Mouse (Mus musculus): Measurements from ENCODE around the gene Rhox4e. TPM values are rescaled to one million over a fixed set of nuclear protein-coding genes. Genes with fewer than 3 reads are reported as not detected.
"Not testable (repeated sequence)": the region's sequence is repeated elsewhere in the genome, so short reads cannot be mapped to it uniquely, and the experiment has no call there.

Rhox4e gene
- not detected in 2 replicates for polyA plus RNA-seq (2012; rRNA removed)

- H3K4me3 ChIP-seq (replicated peaks; ENCODE audit: insufficient read depth, low read depth, low read length); H3K4me1 ChIP-seq (ENCODE audit: control insufficient read depth, insufficient read depth, low read length); DNase-seq; H3K27me3 ChIP-seq (ENCODE audit: control insufficient read depth, insufficient read depth, low read length); H3K27ac ChIP-seq (ENCODE audit: insufficient read depth, low read length): not testable (repeated sequence)
- 95% methylated on average over 10 of the region's 18 CpGs for WGBS
Measured at GRCm38 (mm10) chrX:37557112-37557511, at the start of gene Rhox4e. TSS of gene Rhox4e (plus strand) at chrX:37557412.

- DNase-seq; H3K4me3 ChIP-seq (replicated peaks; ENCODE audit: insufficient read depth, low read depth, low read length); H3K27ac ChIP-seq (ENCODE audit: insufficient read depth, low read length); H3K4me1 ChIP-seq (ENCODE audit: control insufficient read depth, insufficient read depth, low read length); H3K27me3 ChIP-seq (ENCODE audit: control insufficient read depth, insufficient read depth, low read length): not testable (repeated sequence)
- WGBS, result 91% methylated on average over 17 of the region's 18 CpGs
Measured at GRCm38 (mm10) chrX:37514059-37514458, 43.2 kb upstream of the Rhox4e start, which contains the start of gene Rhox4d. TSS of gene Rhox4d (plus strand) at chrX:37514359.

- DNase-seq; H3K4me3 ChIP-seq (replicated peaks; ENCODE audit: insufficient read depth, low read depth, low read length); H3K4me1 ChIP-seq (ENCODE audit: control insufficient read depth, insufficient read depth, low read length); H3K27me3 ChIP-seq (ENCODE audit: control insufficient read depth, insufficient read depth, low read length); H3K27ac ChIP-seq (ENCODE audit: insufficient read depth, low read length): not testable (repeated sequence)
- 88% methylated on average over 2 of the region's 8 CpGs for WGBS
Measured at GRCm38 (mm10) chrX:37530152-37530551, 27.1 kb upstream of the Rhox4e start, which contains the start of gene Rhox2e. TSS of gene Rhox2e (plus strand) at chrX:37530452.

- WGBS, result no CpG with 5 or more reads among the region's 4 CpGs
- not testable (repeated sequence) for H3K4me1 ChIP-seq (ENCODE audit: control insufficient read depth, insufficient read depth, low read length)
Measured at GRCm38 (mm10) chrX:37541719-37542118, 15.5 kb upstream of the Rhox4e start, which contains the start of gene Rhox3e. TSS of gene Rhox3e (plus strand) at chrX:37542019.

GRCm38 (mm10) chrX:37571105-37571504 lies 13.9 kb downstream of the Rhox4e start, which contains the start of gene Rhox2f:
TSS of gene Rhox2f (plus strand) at chrX:37571405.
- H3K4me3 ChIP-seq (replicated peaks; ENCODE audit: insufficient read depth, low read depth, low read length); H3K27me3 ChIP-seq (ENCODE audit: control insufficient read depth, insufficient read depth, low read length); H3K4me1 ChIP-seq (ENCODE audit: control insufficient read depth, insufficient read depth, low read length); H3K27ac ChIP-seq (ENCODE audit: insufficient read depth, low read length); DNase-seq: not testable (repeated sequence)
- 97% methylated on average over 8 of the region's 8 CpGs for WGBS

More at GRCm38 (mm10) chrX:37541719-37542118, 15.5 kb upstream of the Rhox4e start, which contains the start of gene Rhox3e:
- not testable (repeated sequence) for H3K27ac ChIP-seq (ENCODE audit: insufficient read depth, low read length); H3K27me3 ChIP-seq (ENCODE audit: control insufficient read depth, insufficient read depth, low read length); DNase-seq; H3K4me3 ChIP-seq (replicated peaks; ENCODE audit: insufficient read depth, low read depth, low read length)

- WGBS, result 19% methylated on average over 2 of the region's 2 CpGs
- H3K27me3 ChIP-seq (ENCODE audit: control insufficient read depth, insufficient read depth, low read length); H3K27ac ChIP-seq (ENCODE audit: insufficient read depth, low read length); H3K4me3 ChIP-seq (replicated peaks; ENCODE audit: insufficient read depth, low read depth, low read length); DNase-seq; H3K4me1 ChIP-seq (ENCODE audit: control insufficient read depth, insufficient read depth, low read length): not testable (repeated sequence)
Measured at GRCm38 (mm10) chrX:37572638-37573037, 15.4 kb downstream of the Rhox4e start.

- not testable (repeated sequence) for H3K27ac ChIP-seq (ENCODE audit: insufficient read depth, low read length); H3K27me3 ChIP-seq (ENCODE audit: control insufficient read depth, insufficient read depth, low read length); H3K4me3 ChIP-seq (replicated peaks; ENCODE audit: insufficient read depth, low read depth, low read length); DNase-seq; H3K4me1 ChIP-seq (ENCODE audit: control insufficient read depth, insufficient read depth, low read length)
Measured at GRCm38 (mm10) chrX:37580692-37581091, 23.5 kb downstream of the Rhox4e start, which contains the start of gene Rhox3f. TSS of gene Rhox3f (plus strand) at chrX:37580992.

GRCm38 (mm10) chrX:37607604-37608003 lies 50.4 kb downstream of the Rhox4e start, which contains the start of gene Rhox4f:
TSS of gene Rhox4f (minus strand) at chrX:37607704.
- H3K4me3 ChIP-seq (replicated peaks; ENCODE audit: insufficient read depth, low read depth, low read length); DNase-seq; H3K27me3 ChIP-seq (ENCODE audit: control insufficient read depth, insufficient read depth, low read length); H3K4me1 ChIP-seq (ENCODE audit: control insufficient read depth, insufficient read depth, low read length); H3K27ac ChIP-seq (ENCODE audit: insufficient read depth, low read length): not testable (repeated sequence)
- WGBS, result 94% methylated on average over 19 of the region's 19 CpGs

Other genes starting within 250 kb of the Rhox4e start
- gene Rhox3a2, start 177.4 kb upstream of the Rhox4e start, polyA plus RNA-seq (2012; rRNA removed), result not detected in 2 replicates
- gene Rhox4a2, start 166.6 kb upstream of the Rhox4e start, polyA plus RNA-seq (2012; rRNA removed), result not detected in 2 replicates
- gene Rhox2b, start 145.3 kb upstream of the Rhox4e start, polyA plus RNA-seq (2012; rRNA removed), result not detected in 2 replicates
- gene Rhox4b, start 124.9 kb upstream of the Rhox4e start, polyA plus RNA-seq (2012; rRNA removed), result not detected in 2 replicates
- not detected in 2 replicates for gene Rhox2c, start 103.7 kb upstream of the Rhox4e start, polyA plus RNA-seq (2012; rRNA removed)
- gene Rhox3c, start 98.8 kb upstream of the Rhox4e start, polyA plus RNA-seq (2012; rRNA removed), result not detected in 2 replicates
- not detected in 2 replicates for gene Rhox4c, start 77.1 kb upstream of the Rhox4e start, polyA plus RNA-seq (2012; rRNA removed)
- gene Rhox2d, start 64.0 kb upstream of the Rhox4e start, polyA plus RNA-seq (2012; rRNA removed), result not detected in 2 replicates
- not detected in 2 replicates for gene Rhox4d, start 43.1 kb upstream of the Rhox4e start, polyA plus RNA-seq (2012; rRNA removed)
- not detected in 2 replicates for gene Rhox2e, start 27.0 kb upstream of the Rhox4e start, polyA plus RNA-seq (2012; rRNA removed)
- gene Rhox3e, start 15.4 kb upstream of the Rhox4e start, polyA plus RNA-seq (2012; rRNA removed), result not detected in 2 replicates
- gene Rhox2f, start 14.0 kb downstream of the Rhox4e start, polyA plus RNA-seq (2012; rRNA removed), result not detected in 2 replicates
- not detected in 2 replicates for gene Rhox3f, start 23.6 kb downstream of the Rhox4e start, polyA plus RNA-seq (2012; rRNA removed)
- gene Rhox4f, start 50.3 kb downstream of the Rhox4e start, polyA plus RNA-seq (2012; rRNA removed), result not detected in 2 replicates
- gene Rhox3g, start 71.2 kb downstream of the Rhox4e start, polyA plus RNA-seq (2012; rRNA removed), result not detected in 2 replicates
- gene Rhox2g, start 86.1 kb downstream of the Rhox4e start, polyA plus RNA-seq (2012; rRNA removed), result not detected in 2 replicates
- gene Rhox4g, start 93.9 kb downstream of the Rhox4e start, polyA plus RNA-seq (2012; rRNA removed), result not detected in 2 replicates
- not detected in 2 replicates for gene Rhox3h, start 111.4 kb downstream of the Rhox4e start, polyA plus RNA-seq (2012; rRNA removed)
- not detected in 2 replicates for gene Rhox2h, start 115.9 kb downstream of the Rhox4e start, polyA plus RNA-seq (2012; rRNA removed)
- 0.33 TPM in 1 of 2 replicates, not detected in the other for gene Rhox5, start 247.4 kb downstream of the Rhox4e start, polyA plus RNA-seq (2012; rRNA removed)